Mouse (Mus musculus) heart, embryonic 11.5 days (tissue): Measurements from ENCODE around the gene Rpl36a. TPM values are rescaled to one million over a fixed set of nuclear protein-coding genes. Genes with fewer than 3 reads are reported as not detected.

Source experiments
- ATAC-seq: fragments of 200-750 bp; cut with Nextera tagmentation; replicated peaks from 2 replicates; pipeline ENCODE4 v1.8.0; 2017; ENCODE audit warnings: moderate library complexity; ENCODE audit not compliant: insufficient number of reproducible peaks, low FRiP score, low TSS enrichment
- H3K27ac ChIP-seq: fragments of 300-500 bp; sonication (generic); 2 replicates; pipeline ENCODE4 v1.5.1; 2014; ENCODE audit warnings: mild to moderate bottlenecking, low read depth, low read length
- H3K27me3 ChIP-seq: fragments of 300-500 bp; sonication (generic); 2 replicates; pipeline ENCODE4 v1.6.1; 2014; ENCODE audit warnings: mild to moderate bottlenecking, low read length, mixed read lengths; ENCODE audit not compliant: control insufficient read depth, insufficient read depth
- H3K36me3 ChIP-seq: fragments of 300-500 bp; sonication (generic); 2 replicates; pipeline ENCODE4 v1.6.1; 2014; ENCODE audit warnings: mild to moderate bottlenecking, low read length, moderate library complexity, mixed read lengths; ENCODE audit not compliant: control insufficient read depth, insufficient read depth
- H3K4me1 ChIP-seq: fragments of 300-500 bp; sonication (generic); 2 replicates; pipeline ENCODE4 v1.6.1; 2014; ENCODE audit warnings: low read length; ENCODE audit not compliant: control insufficient read depth, insufficient read depth
- H3K4me2 ChIP-seq: fragments of 300-500 bp; sonication (generic); 2 replicates; pipeline ENCODE4 v1.6.1; 2014; ENCODE audit warnings: mild to moderate bottlenecking, moderate library complexity
- H3K4me3 ChIP-seq: fragments of 300-500 bp; sonication (generic); 2 replicates; pipeline ENCODE4 v1.5.1; 2014; ENCODE audit warnings: low read depth, low read length
- H3K9ac ChIP-seq: fragments of 300-500 bp; sonication (generic); 2 replicates; pipeline ENCODE4 v1.6.1; 2014; ENCODE audit warnings: mild to moderate bottlenecking, low read depth, low read length, moderate library complexity
- H3K9me3 ChIP-seq: fragments of 300-500 bp; sonication (generic); replicated peaks from 2 replicates; pipeline ENCODE4 v1.6.1; 2016; ENCODE audit warnings: low read length; ENCODE audit not compliant: control insufficient read depth
- WGBS: fragments of 180-500 bp; shearing (Covaris S2); extraction: QIAGEN DNeasy Blood & Tissue Kit; methylation state at CpG from one replicate; pipeline ENCODE4 v1.1.7; 2014; ENCODE audit not compliant: insufficient replicate concordance; 5-methylcytosine and 5-hydroxymethylcytosine counted together
- polyA plus RNA-seq: library from polyadenylated mRNA; unstranded; fragments of >200 nt; fragmentation: Nextera tagmentation; extraction: Ambion mirVana; gene quantifications from 2 replicates; pipeline ENCODE4 v1.2.1, GENCODE M21; 2014

Rpl36a gene
- polyA plus RNA-seq, 1 experiment from 2014 or later, result 303 TPM

GRCm38 (mm10) chrX:134612285-134612959 lies 27.0 kb downstream of the Rpl36a start:
- peak overlapping the region; percentile 59 for H3K9ac ChIP-seq
- no peaks in the 10 kb centered on the region for H3K36me3 ChIP-seq
- no peaks in the 10 kb centered on the region for H3K9me3 ChIP-seq
- ATAC-seq, result peak; percentile 84
- H3K27me3 ChIP-seq, result no peaks in the 10 kb centered on the region
- WGBS, result 13% methylated on average over 15 of the region's 15 CpGs
- H3K4me2 ChIP-seq, result peak overlapping the region; percentile 58
- H3K4me1 ChIP-seq, result no peaks in the 10 kb centered on the region
- peak overlapping the region; percentile 85 for H3K27ac ChIP-seq
- H3K4me3 ChIP-seq, result peak overlapping the region; percentile 36

- 49% methylated on average over 2 of the region's 2 CpGs for WGBS
- Histone ChIP-seq H3K27ac (no peak overlapping the region), H3K27me3 (no peaks in the 10 kb centered on the region), H3K4me2 (no peak overlapping the region), H3K4me3 (no peak overlapping the region), H3K36me3 (no peaks in the 10 kb centered on the region), H3K9me3 (no peaks in the 10 kb centered on the region), H3K9ac (no peak overlapping the region), H3K4me1 (no peaks in the 10 kb centered on the region)
- no peak for ATAC-seq
Measured at GRCm38 (mm10) chrX:134614306-134614705, 28.9 kb downstream of the Rpl36a start.

- H3K4me2 ChIP-seq, result no peak overlapping the region
- no peaks in the 10 kb centered on the region for H3K4me1 ChIP-seq
- WGBS, result 63% methylated on average over 9 of the region's 9 CpGs
- ATAC-seq, result no peak
- no peaks in the 10 kb centered on the region for H3K36me3 ChIP-seq
- no peak overlapping the region for H3K27ac ChIP-seq
- H3K9me3 ChIP-seq, result no peaks in the 10 kb centered on the region
- H3K27me3 ChIP-seq, result no peaks in the 10 kb centered on the region
- H3K9ac ChIP-seq, result no peak overlapping the region
- no peak overlapping the region for H3K4me3 ChIP-seq
Measured at GRCm38 (mm10) chrX:134619695-134620094, 34.2 kb downstream of the Rpl36a start.

GRCm38 (mm10) chrX:134620254-134620865 lies 34.9 kb downstream of the Rpl36a start:
- WGBS, result 54% methylated on average over 8 of the region's 8 CpGs
- Histone ChIP-seq H3K4me2 (no peak overlapping the region), H3K4me1 (no peaks in the 10 kb centered on the region)

GRCm38 (mm10) chrX:134621685-134622084 lies 36.2 kb downstream of the Rpl36a start:
- no peaks in the 10 kb centered on the region for H3K27me3 ChIP-seq
- H3K4me2 ChIP-seq, result no peak overlapping the region
- no peak overlapping the region for H3K9ac ChIP-seq
- H3K4me3 ChIP-seq, result no peak overlapping the region
- no peak for ATAC-seq
- H3K27ac ChIP-seq, result no peak overlapping the region
- no peaks in the 10 kb centered on the region for H3K4me1 ChIP-seq
- H3K36me3 ChIP-seq, result no peaks in the 10 kb centered on the region
- WGBS, result 68% methylated on average over 3 of the region's 3 CpGs
- H3K9me3 ChIP-seq, result no peaks in the 10 kb centered on the region

More at GRCm38 (mm10) chrX:134620254-134620865, 34.9 kb downstream of the Rpl36a start:
- ATAC-seq, result no peak
- Histone ChIP-seq H3K27me3 (no peaks in the 10 kb centered on the region), H3K9ac (no peak overlapping the region), H3K36me3 (no peaks in the 10 kb centered on the region), H3K27ac (no peak overlapping the region), H3K9me3 (no peaks in the 10 kb centered on the region), H3K4me3 (no peak overlapping the region)

GRCm38 (mm10) chrX:134623350-134623749 lies 37.9 kb downstream of the Rpl36a start:
- WGBS, result 72% methylated on average over 4 of the region's 4 CpGs

GRCm38 (mm10) chrX:134628200-134628599 lies 42.7 kb downstream of the Rpl36a start:
- 56% methylated on average over 2 of the region's 2 CpGs for WGBS
- Histone ChIP-seq H3K4me3 (no peak overlapping the region), H3K36me3 (no peaks in the 10 kb centered on the region), H3K27me3 (no peaks in the 10 kb centered on the region), H3K4me2 (no peak overlapping the region), H3K27ac (no peak overlapping the region), H3K9ac (no peak overlapping the region), H3K4me1 (no peaks in the 10 kb centered on the region), H3K9me3 (no peaks in the 10 kb centered on the region)
- ATAC-seq, result no peak

More at GRCm38 (mm10) chrX:134623350-134623749, 37.9 kb downstream of the Rpl36a start:
- no peak overlapping the region for H3K4me2 ChIP-seq
- ATAC-seq, result no peak
- H3K4me3 ChIP-seq, result no peak overlapping the region
- no peak overlapping the region for H3K27ac ChIP-seq
- H3K36me3 ChIP-seq, result no peaks in the 10 kb centered on the region
- H3K9ac ChIP-seq, result no peak overlapping the region
- H3K4me1 ChIP-seq, result no peaks in the 10 kb centered on the region
- H3K9me3 ChIP-seq, result no peaks in the 10 kb centered on the region
- no peaks in the 10 kb centered on the region for H3K27me3 ChIP-seq

- no peak overlapping the region for H3K4me3 ChIP-seq
- WGBS, result 84% methylated on average over 5 of the region's 5 CpGs
- no peaks in the 10 kb centered on the region for H3K4me1 ChIP-seq
- H3K36me3 ChIP-seq, result no peaks in the 10 kb centered on the region
- no peak overlapping the region for H3K27ac ChIP-seq
- H3K9me3 ChIP-seq, result no peaks in the 10 kb centered on the region
- no peak for ATAC-seq
- H3K4me2 ChIP-seq, result no peak overlapping the region
- H3K27me3 ChIP-seq, result no peaks in the 10 kb centered on the region
- no peak overlapping the region for H3K9ac ChIP-seq
Measured at GRCm38 (mm10) chrX:134632710-134633109, 47.3 kb downstream of the Rpl36a start.

- 57% methylated on average over 3 of the region's 3 CpGs for WGBS
- no peak overlapping the region for H3K9ac ChIP-seq
Measured at GRCm38 (mm10) chrX:134635111-134635510, 49.7 kb downstream of the Rpl36a start.

More at GRCm38 (mm10) chrX:134635111-134635510, 49.7 kb downstream of the Rpl36a start:
- no peak overlapping the region for H3K27ac ChIP-seq
- no peak overlapping the region for H3K4me2 ChIP-seq
- no peaks in the 10 kb centered on the region for H3K4me1 ChIP-seq
- H3K4me3 ChIP-seq, result no peak overlapping the region
- H3K27me3 ChIP-seq, result no peaks in the 10 kb centered on the region
- no peaks in the 10 kb centered on the region for H3K36me3 ChIP-seq
- no peaks in the 10 kb centered on the region for H3K9me3 ChIP-seq
- ATAC-seq, result no peak
